Mouse (Mus musculus): Measurements from ENCODE around the gene 6430548M08Rik.

6430548M08Rik gene

GRCm38 (mm10) chr8:120104721-120105272, 9.2 kb upstream of the 6430548M08Rik start:
- DNase-seq (ENCODE audit: low spot score in 2 of 2): peak; percentile 85 to 87

GRCm38 (mm10) chr8:120109149-120109548, 4.8 kb upstream of the 6430548M08Rik start:
- peak; percentile 53 to 58 for DNase-seq (ENCODE audit: low spot score in 2 of 2)

DNA sequence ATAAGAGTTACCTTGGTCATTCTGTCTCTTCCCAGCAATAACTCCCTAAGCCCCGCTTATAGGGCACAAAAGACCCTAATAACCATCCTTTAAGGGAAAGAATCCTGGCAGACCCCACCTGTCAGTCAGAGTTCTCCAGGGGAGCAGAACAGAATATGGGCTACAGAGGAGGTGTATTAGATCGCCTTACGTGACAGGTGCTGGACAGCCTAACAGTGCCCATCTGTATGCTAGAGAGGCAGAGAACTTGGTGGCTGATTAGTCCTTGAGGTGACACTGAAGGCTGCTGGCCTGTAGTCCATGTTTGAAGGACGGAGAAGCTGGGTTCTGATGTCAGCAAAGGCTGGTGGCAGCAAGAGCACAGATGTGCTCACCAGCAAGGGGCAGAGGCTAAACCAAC, 3.0 kb upstream of the 6430548M08Rik start:
- DNase-seq (ENCODE audit: low spot score in 2 of 2): no peak

DNA sequence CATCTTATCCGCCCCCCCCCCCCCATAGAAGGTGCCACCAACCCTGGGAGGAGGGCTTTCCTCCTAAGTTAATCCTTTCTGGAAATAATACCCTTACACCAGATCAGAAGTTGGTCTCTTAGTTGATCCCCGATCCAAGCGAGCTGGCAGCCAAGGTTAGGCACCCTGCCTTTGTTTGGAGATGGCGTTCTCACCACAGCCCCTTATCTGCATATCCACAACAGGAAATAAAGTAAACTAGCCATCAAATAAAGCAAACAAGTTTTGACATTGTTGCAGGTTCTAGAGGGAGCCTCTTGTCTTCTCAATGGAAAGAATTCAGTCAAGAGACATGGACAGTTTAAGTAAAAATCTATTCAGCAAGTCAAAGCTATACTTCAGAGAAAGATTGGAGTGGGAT, 2.6 kb upstream of the 6430548M08Rik start:
- no peak for DNase-seq (ENCODE audit: low spot score in 2 of 2)

- DNase-seq (ENCODE audit: low spot score in 2 of 2): peak in 1 of 2 experiments; percentile 49
Measured at GRCm38 (mm10) chr8:120112535-120112934, 1.4 kb upstream of the 6430548M08Rik start.

DNA sequence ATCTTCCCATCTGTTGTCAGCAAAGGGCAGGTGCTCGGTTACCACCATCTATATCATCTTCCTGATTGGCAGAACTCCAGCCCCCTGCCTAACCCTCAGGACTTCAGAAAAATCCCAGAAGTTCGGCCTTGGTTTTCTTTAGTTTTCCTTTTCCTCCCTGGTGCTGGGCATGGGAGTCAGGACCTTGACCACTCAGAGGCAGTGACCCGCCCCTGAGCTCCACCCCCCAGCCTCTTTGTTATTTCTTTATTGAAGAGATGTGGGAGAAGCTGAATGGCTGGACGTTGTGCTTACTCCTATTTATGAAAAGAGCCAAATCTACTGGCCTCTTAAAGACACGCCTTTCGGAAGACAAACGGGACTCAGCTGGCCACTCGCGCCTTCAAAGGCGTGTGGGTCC, 646 bp upstream of the 6430548M08Rik start:
- DNase-seq (ENCODE audit: low spot score in 2 of 2): no peak

- no peak for DNase-seq (ENCODE audit: low spot score in 2 of 2)
Measured at GRCm38 (mm10) chr8:120114315-120114841, 426 bp downstream of the 6430548M08Rik start.

DNA sequence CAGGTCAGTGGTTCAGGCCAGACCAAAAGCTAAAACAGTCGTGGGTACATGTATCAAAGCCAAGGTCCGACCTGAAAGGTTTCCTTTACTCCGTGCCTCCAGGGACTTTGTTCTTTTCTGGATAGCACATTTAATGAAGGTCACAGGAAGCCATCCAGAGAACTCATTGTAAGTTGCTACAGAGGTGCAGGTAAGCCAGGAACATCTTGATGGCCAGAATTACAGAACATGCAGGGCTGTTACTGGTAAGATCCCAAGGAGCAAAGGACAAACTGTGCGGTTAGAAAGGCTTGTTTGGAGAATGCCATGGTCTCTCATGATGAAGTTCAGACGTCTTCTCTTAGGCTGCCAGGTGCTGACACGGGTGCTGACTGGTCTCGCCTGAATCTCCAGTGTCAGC, 2.6 kb downstream of the 6430548M08Rik start:
- DNase-seq (ENCODE audit: low spot score in 2 of 2): no peak

GRCm38 (mm10) chr8:120118162-120118561, 4.2 kb downstream of the 6430548M08Rik start:
- DNase-seq (ENCODE audit: low spot score in 2 of 2): no peak

DNA sequence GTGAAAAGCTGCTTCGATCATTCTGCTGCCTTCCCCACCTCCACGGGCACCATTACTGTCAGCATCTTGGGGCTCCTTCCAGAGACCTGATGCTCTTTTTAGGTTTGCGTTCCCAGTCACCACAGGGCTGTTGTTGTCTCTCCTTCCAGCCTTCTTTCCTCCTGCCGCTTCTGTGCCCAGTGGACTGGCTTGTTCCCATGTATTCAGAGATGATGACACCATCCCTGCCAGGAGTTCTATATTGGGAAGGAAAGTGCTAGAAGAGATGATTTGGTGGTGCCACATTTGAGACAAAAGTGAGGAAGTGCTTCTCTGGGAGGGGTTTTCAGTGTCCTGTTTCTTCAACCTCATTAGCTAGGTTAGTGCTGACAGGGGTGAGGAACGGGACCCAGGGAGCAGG, 4.9 kb downstream of the 6430548M08Rik start:
- DNase-seq (ENCODE audit: low spot score in 2 of 2): no peak

- no peak for DNase-seq (ENCODE audit: low spot score in 2 of 2)
Measured at GRCm38 (mm10) chr8:120119429-120119828, 5.5 kb downstream of the 6430548M08Rik start.

DNA sequence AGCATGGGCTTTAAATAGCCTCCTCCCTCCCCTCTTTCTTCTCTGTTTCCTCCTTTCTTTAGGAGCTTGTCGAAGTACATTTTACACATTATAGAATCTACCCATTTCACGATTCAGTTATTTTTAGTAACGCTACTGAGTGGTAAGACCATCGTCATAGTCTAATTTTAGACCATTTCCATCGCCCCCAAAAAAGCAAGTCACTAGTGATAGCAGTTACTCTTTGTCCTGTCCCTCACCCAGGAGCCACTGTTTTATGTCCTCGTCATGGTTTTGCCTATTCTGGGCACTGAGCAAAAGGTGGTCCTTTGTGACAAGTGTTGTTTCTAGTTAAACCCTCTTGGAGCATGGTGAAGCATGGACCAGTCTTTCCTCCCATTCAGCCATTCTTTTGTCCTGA, 6.0 kb downstream of the 6430548M08Rik start:
- no peak for DNase-seq (ENCODE audit: low spot score in 2 of 2)

- no peak for DNase-seq (ENCODE audit: low spot score in 2 of 2)
Measured at GRCm38 (mm10) chr8:120120951-120121350, 7.0 kb downstream of the 6430548M08Rik start.

DNA sequence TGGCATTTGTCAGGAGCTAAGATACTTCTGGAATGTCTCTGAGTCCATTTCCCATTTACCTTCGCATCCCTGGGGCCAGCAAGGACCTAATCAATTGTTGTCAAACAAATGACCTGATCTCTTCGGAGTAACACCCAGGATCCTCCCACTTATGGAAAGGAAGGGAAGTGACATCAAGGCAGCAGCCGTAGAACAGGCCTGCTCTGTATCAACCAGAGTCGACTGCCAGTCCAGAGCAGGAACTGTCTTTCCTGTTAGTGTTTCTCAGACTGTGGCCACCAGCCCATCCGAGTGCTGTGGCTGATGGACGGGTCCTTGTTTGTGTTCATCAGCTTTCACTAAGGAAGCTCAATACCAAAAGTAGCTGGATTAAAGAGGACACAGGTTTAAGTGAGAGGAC, 10.3 kb downstream of the 6430548M08Rik start:
- peak in 1 of 2 experiments; percentile 59 for DNase-seq (ENCODE audit: low spot score in 2 of 2)

GRCm38 (mm10) chr8:120124836-120125389, 11.0 kb downstream of the 6430548M08Rik start:
- no peak for DNase-seq (ENCODE audit: low spot score in 2 of 2)

GRCm38 (mm10) chr8:120126357-120127161, 12.6 kb downstream of the 6430548M08Rik start:
- DNase-seq (ENCODE audit: low spot score in 2 of 2): peak in 1 of 2 experiments; percentile 56

DNA sequence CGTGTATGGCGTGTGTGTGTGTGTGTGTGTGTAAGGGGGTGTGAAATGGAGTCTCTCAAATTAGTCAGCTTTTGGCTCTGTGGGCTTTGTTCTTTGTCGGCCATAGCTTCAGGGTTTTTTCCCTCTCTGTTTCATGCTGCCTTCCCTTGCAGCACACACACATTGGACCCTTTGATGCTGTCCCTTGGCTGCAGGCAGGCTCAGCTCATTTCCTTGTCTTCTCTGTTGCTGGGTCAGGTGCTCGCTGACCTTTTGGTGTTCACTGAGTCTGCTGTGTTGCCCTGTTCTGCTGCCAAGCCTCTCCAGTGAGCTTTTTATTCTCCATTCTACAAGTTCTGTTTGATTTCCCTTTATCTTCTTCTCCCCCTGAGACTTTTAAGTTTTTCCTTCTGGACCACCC, 15.6 kb downstream of the 6430548M08Rik start:
- no peak for DNase-seq (ENCODE audit: low spot score in 2 of 2)

DNA sequence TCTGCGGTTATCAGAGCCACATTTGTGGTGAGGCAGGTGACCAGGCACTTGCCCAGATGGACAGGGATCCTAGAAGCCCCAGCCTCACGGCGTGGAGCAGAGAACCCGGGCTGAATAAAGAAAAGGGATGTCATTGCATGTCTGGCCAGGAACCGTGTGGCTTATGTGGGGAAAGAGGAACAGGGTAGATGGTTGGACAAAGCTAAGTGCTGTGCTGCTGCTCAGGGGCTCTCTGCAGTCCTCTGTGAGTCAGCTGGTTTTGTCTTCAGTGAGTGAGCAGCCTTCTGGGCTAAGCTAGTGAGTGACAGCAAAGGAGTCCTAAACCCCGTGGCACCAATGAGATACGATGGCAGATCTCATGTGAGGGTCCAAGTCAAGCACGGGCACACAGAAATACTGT, 17.2 kb downstream of the 6430548M08Rik start:
- no peak for DNase-seq (ENCODE audit: low spot score in 2 of 2)

DNA sequence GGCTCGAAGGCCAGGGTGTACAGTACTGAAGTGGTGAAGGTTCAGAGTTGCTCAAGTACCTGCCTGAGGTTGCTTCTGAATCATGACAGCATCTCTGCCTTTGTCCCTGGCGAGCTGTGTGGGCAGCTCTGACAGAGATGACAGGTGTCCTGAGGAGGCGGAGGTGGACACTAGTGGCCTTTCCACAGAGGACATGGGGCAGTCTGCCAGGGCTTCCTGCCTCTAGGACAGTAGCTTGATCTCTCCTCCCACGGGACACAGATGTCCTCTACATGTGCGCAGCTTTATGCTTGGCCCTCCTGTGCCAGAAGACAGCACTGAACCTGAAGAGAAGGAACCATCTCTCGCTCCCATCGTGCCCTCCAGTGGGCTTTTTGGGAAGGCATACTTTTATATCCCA, 19.2 kb downstream of the 6430548M08Rik start:
- no peak for DNase-seq (ENCODE audit: low spot score in 2 of 2)

DNA sequence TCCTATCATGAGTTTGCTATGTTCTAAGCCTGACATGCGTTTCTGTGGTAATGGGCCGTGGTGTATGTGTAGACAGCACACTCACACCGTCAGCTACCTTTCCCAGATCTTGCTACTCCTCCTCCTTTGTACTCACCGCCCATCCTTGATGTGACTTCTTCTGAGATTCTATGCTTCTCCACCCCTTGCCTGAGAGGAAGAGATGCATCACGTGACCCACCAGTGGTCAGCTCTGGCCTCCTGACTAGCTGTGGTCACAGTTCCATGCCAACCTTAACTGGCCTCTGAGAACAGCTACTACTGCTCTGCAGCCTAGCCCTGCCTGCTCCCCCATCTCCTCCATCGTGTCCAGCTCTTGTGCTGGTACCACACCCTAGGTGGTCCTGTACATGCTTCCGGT, 21.7 kb downstream of the 6430548M08Rik start:
- DNase-seq (ENCODE audit: low spot score in 2 of 2): no peak

- peak; percentile 56 to 70 for DNase-seq (ENCODE audit: low spot score in 2 of 2)
Measured at GRCm38 (mm10) chr8:120136618-120137017, 22.7 kb downstream of the 6430548M08Rik start.

- no peak for DNase-seq (ENCODE audit: low spot score in 2 of 2)
Measured at GRCm38 (mm10) chr8:120138958-120139357, 25.0 kb downstream of the 6430548M08Rik start.

GRCm38 (mm10) chr8:120140769-120141168, 26.8 kb downstream of the 6430548M08Rik start:
- no peak for DNase-seq (ENCODE audit: low spot score in 2 of 2)
